Mouse (Mus musculus) CD4-positive helper T cell, adult 2 months (primary cell): ENCODE measurements at regions not wholly inside any gene's neighbourhood (a gene's known extent, or its start where the extent isn't known, plus 50 kb on each side); places are given as distances from the start of the nearest gene placed in this dataset.
"Not testable (repeated sequence)": the region's sequence is repeated elsewhere in the genome, so short reads cannot be mapped to it uniquely, and the experiment has no call there.

Experiments
- DNase-seq: peaks from one replicate; pipeline ENCODE4 v3.0.0-alpha.2; 2012; ENCODE audit warnings: low read depth, missing footprints, low spot score

- DNase-seq: not testable (repeated sequence)
Measured at GRCm38 (mm10) chr12:22951956-22952355, 828.1 kb downstream of the Gm10330 start.

- peak; percentile 1 for DNase-seq
Measured at GRCm38 (mm10) chr12:22906156-22906555, 873.9 kb downstream of the Gm10330 start.
